Mouse (Mus musculus) gastrocnemius, adult 2 months (tissue): ENCODE measurements at regions not wholly inside any gene's neighbourhood (a gene's known extent, or its start where the extent isn't known, plus 50 kb on each side); places are given as distances from the start of the nearest gene placed in this dataset.
"Not testable (repeated sequence)": the region's sequence is repeated elsewhere in the genome, so short reads cannot be mapped to it uniquely, and the experiment has no call there.

Experiments
- DNase-seq: peaks from one replicate; pipeline ENCODE4 v3.0.0; 2022
- H3K27ac ChIP-seq: fragments of 200-600 bp; 2 replicates; pipeline ENCODE4 v1.8.1; 2022; ENCODE audit warnings: mild to moderate bottlenecking
- H3K4me3 ChIP-seq: fragments of 200-600 bp; 2 replicates; pipeline ENCODE4 v1.8.1; 2022; ENCODE audit warnings: mild to moderate bottlenecking, moderate library complexity
- CTCF ChIP-seq: fragments of 200-600 bp; IDR thresholded peaks from 2 replicates; pipeline ENCODE4 v1.8.1; 2022; ENCODE audit warnings: antibody characterized with exemption, mild to moderate bottlenecking, moderate library complexity
- intact Hi-C: fragments of 180-260 bp; cut with DNase I; formaldehyde crosslinking; loops from one replicate; pipeline ENCODE4 v1.15.1; 2025

DNA sequence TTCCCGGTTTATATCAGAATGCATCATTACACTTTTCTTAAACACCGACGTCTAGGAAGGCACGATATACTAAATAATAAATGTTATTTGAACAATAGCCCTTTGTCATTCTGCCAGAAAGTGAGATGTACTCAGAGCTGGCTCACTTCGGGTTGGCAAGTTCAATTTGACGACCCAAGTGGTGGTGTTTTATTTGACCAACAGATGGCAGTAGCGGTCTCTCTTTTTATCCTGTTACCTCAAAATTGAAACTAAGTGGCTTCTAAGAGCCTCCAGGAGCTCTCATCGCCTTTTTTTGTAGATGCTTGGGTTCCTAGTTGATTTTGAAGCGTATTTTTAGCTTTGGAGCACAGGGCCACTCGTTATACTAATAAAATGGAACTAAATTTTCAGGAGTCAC lies 66.7 kb upstream of the Chmp2b start:
- H3K27ac ChIP-seq = no peak overlapping the region
- TF ChIP-seq CTCF = peak; percentile 80
- intact Hi-C loops = loop anchor here (2.0 to 5.0 kb wide), 2 partner anchors 384 to 458 kb away; no protein-coding TSS in a partner anchor
- peak; percentile 41 for DNase-seq
- H3K4me3 ChIP-seq = peak overlapping the region; percentile 66

DNA sequence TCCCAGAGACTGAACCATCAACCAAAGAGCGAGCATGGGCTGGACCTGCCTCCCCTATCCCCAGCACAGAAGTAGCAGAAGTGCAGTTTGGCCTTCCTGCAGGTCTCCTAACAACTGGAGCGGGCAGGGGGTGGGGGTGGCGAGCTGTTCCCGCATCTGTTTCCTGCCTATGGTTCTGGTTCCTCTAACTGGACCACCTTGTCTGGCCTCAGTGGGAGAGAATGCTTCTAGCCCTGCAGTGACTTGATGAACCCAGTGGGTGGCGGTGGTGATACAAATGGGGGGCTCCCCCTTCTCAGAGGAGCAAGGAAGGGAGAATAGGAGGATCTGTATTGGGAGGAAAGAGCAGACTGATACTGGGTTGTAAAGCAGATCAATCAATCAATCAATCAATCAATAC lies 69.2 kb upstream of the Chmp2b start:
- DNase-seq = no peak
- TF ChIP-seq CTCF = no peak
- intact Hi-C loops = no loop called here

DNA sequence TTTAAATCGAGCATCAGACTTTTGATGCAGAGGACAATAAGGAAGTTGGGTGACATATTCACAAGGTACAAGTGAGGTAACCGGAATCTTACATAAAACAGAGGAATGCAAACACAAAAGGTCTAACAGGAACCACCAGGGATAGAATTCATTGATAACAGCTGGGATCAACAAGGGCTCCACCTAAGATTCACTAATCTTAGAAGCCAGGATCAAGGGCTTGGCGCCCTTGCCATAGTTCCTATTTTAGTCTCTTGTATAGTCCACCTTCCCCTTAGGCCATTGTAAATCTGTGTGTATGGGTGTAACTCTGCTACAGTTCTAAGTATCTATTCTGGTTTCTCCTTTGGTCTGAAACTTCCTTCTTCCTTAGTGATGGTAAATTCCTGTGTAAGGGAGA lies 84.2 kb upstream of the Chmp2b start:
- H3K27ac ChIP-seq, DNase-seq, H3K4me3 ChIP-seq, intact Hi-C loops: not testable (repeated sequence)

More for the DNA sequence above, 69.2 kb upstream of the Chmp2b start:
- H3K4me3 ChIP-seq = no peak overlapping the region
- H3K27ac ChIP-seq = no peak overlapping the region

DNA sequence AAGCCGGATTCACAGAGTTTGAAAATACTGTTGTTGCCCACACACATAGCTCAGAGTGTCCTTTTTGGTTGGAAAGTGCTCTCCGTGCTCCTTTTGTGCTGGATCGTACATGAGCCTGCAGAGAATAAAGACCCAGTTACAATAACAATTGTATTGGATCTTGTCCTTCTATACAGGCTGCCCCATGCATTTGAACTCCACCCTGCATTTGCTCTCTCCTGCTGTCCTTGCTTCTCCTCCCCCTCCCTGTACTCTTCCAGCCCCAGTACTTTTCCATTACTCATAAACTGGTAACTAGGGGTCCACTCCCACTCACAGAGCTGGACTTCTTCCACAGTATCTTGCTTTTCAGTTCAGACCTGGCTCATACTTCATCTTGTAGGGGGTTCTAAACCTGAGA lies 86.5 kb upstream of the Chmp2b start:
- no peak for TF ChIP-seq CTCF
- intact Hi-C loops = no loop called here
- Histone ChIP-seq H3K27ac (no peak overlapping the region), H3K4me3 (no peak overlapping the region)
- DNase-seq = no peak

DNA sequence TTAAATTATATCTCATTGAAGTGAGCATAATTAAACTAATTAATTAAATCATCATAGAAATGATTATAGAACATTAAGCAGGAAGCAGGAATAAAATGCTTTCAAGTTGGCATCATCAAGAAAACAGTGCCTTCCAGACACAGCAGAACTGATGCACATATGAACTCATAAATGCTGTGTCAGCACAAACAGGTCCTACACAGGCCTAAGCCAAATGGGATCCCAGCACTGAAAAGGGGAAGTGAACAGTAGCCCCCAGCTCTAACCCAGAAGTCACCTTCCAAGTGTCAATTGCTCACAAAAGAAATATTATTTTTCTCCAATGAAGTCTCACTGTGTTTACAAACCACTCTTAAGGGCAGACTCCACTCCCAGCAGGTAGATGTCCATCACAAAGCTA lies 93.0 kb upstream of the Chmp2b start:
- Histone ChIP-seq H3K27ac (no peak overlapping the region), H3K4me3 (no peak overlapping the region)
- DNase-seq = no peak
- intact Hi-C loops = no loop called here
- TF ChIP-seq CTCF = no peak

DNA sequence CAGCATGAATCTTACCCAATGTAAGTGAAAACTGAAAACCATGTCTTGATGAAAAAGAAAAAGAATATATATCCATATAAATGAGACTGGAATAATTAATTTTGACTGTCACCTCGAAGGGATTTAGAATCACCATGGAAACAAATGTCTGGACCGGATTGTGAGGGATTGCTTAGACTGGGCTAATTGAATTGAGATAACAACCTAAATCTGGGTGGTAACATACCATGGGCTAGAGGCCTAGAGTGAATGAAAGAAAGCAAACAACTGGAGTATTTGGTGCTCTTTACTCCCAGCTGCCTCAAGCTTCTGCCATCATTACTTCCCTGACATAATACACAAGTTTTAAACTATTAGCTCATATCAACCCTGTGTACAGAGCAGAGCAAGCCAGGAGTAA lies 95.3 kb upstream of the Chmp2b start:
- intact Hi-C loops = no loop called here
- TF ChIP-seq CTCF = no peak
- H3K27ac ChIP-seq = no peak overlapping the region

DNA sequence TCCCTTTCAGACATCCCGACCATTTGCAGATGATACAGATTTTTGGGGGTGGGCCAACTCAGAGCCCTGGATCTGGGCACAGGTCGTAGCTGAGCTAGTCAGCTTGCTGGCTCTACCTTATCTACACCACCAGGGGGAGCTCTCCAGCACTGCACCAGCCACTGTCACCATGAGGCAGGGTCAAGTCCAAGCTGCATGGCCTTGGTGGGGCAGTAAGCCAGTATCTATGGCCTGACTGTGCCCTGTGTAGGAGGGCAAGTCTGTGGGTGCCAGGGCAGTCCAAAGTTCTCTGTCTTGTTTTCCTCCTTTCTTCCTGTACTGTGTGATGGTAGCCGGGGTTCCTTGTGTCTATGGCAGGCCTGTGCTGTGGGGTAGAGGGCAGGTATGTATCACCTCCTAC lies 102.3 kb upstream of the Chmp2b start:
- peak; percentile 23 for DNase-seq
- H3K4me3 ChIP-seq = no peak overlapping the region
- intact Hi-C loops = no loop called here
- TF ChIP-seq CTCF = peak; percentile 60
- H3K27ac ChIP-seq = no peak overlapping the region

More for the DNA sequence above, 95.3 kb upstream of the Chmp2b start:
- DNase-seq = no peak
- H3K4me3 ChIP-seq = no peak overlapping the region

DNA sequence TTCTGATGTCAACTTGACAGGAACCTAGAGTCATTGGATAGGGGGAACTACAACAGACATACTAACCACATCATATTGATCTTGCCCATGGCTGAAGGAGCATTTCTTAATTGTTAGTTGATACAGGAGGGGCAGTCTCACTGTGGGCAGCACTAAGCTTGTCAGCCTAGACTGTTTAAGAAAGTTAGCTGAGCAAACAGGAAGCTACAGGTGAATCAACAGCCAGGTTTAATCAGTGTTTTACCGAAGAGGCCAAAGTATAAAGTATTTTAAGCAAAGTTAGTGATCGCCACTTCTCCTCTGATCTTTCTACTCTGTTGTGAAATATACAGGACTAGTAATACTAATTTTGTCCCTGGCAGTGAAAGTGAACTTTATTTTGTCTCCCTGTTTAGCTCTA lies 109.6 kb upstream of the Chmp2b start:
- H3K27ac ChIP-seq = no peak overlapping the region
- intact Hi-C loops = no loop called here
- TF ChIP-seq CTCF = no peak
- no peak for DNase-seq
- H3K4me3 ChIP-seq = no peak overlapping the region

DNA sequence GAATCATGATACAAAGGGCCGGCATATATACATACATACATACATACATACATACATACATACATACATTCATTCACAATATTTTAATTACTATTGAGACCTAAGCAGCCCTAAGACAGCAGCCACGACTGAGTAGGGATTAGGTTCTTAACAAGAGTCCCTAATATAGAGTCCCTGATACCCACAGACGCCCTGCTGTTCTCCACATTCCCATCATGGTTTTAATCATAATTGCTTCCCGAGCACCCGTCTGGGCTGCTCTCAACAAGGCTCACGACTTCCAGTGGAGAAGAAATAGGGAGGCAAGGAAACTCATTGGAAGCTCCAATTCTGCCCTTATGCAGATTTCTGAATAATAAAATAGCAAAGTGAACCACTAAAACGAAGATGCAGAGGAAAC lies 120.6 kb upstream of the Chmp2b start:
- intact Hi-C loops = no loop called here
- no peak overlapping the region for H3K27ac ChIP-seq
- no peak for DNase-seq
- TF ChIP-seq CTCF = no peak
- no peak overlapping the region for H3K4me3 ChIP-seq

DNA sequence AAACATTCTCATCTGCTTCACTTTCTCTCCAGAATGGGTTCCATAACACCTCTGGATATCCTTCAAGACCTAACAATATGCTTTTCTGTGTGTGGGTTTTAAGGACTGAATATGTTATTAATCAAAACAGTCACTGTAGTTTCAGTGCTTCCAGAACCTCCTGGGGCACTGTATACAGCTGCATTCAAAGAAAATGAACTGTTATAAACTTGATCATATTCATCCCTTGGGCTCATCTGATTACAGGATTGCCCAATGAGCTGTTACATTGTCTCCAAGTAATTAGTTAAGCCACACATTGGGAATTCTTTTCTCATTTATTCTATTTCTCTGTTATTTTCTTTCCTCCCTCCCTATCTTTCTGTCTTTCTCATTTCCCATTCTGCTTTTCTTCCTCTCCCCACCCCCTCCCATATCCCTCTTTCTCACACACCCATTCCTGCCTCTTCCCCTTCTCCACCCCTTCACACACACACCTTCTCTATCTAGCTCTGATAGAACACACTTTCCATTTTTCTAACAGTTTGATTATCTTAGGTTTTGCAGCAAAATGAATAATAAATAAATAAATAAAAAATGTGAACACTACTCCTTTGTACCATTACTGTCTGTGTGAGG lies 121.3 kb upstream of the Chmp2b start:
- no peak overlapping the region for H3K27ac ChIP-seq
- H3K4me3 ChIP-seq = no peak overlapping the region
- intact Hi-C loops = no loop called here
- no peak for TF ChIP-seq CTCF
- no peak for DNase-seq

DNA sequence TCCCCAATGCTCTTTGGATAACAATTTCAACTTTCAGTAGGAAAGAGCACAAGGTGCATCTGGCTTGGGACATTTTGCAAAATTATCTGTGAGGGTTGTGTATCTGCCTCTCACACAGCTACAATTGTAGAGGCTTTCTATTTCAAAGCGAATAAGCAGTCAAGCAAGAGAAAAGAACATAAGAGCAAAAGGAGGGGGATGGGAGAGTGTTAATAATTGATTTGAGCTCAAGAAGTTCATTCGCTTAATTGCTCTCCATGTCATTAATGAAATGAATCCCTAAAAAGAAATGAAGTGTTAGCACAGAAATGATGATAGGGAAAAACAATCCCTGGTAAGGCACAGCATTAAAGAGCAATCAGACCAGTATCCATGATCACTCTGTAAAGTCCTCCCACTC lies 121.4 kb upstream of the Vgll3 start:
- DNase-seq = no peak
- intact Hi-C loops = no loop called here
- TF ChIP-seq CTCF = no peak
- no peak overlapping the region for H3K27ac ChIP-seq
- H3K4me3 ChIP-seq = no peak overlapping the region

DNA sequence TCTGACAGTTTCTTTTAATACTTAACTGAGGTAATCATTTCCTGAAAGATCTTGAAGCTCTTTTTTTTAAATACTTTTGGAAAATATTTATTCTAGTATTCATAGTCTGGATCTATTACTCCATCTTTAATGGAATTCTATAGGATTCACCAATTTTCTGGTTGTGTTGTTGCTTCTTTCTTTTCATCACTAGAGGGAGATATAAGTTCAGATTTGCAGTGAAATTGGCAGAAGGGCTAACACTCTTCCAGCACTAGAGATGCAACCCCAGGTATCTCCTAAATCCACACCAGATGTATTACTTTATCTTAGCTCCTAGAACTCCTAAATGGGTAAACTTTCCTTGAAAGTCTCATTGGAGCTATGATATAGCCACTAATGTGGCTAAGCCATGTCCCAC lies 99.4 kb upstream of the Vgll3 start:
- intact Hi-C loops = loop anchor here (10.0 kb wide), 1 partner anchor 289 kb away; no protein-coding TSS in a partner anchor
- peak; percentile 43; the same call in 1 of the 2 replicates for TF ChIP-seq CTCF
- DNase-seq = no peak
- Histone ChIP-seq H3K27ac (no peak overlapping the region), H3K4me3 (no peak overlapping the region)

DNA sequence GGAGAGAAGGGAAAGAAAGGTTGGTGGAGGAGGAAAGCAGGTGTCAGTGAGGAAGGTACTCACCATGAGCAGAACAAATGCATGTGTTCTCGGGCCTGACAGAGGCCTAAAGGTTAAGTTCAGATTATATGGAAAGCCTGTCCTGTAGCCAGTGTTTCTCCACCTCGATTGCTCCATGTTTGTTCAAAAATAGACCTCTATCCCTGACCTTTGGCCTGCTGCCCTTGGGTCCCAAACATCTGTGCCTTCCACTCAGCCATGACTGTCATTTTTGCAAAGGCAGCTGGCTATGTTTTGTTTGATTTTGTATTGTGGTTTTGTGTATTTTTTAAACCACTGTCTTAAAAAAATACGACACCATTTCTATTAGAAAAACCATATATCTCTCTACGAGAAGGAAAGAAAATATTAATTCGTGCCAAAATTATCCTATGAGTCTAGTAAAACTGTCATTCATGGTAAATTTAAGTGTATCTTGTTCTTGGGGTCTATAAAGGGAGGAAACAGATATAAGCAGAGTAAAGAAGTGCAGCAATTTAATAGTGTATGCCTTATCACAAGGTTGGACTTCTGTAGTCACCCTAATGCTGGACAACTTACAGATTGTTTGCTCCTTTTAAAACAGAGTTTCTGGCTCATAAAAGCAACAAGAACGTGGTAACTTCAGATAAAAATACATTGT lies 96.1 kb upstream of the Vgll3 start:
- intact Hi-C loops = loop anchor here (10.0 kb wide), 1 partner anchor 286 kb away; no protein-coding TSS in a partner anchor
- DNase-seq = no peak
- no peak overlapping the region for H3K4me3 ChIP-seq
- no peak overlapping the region for H3K27ac ChIP-seq
- no peak for TF ChIP-seq CTCF

DNA sequence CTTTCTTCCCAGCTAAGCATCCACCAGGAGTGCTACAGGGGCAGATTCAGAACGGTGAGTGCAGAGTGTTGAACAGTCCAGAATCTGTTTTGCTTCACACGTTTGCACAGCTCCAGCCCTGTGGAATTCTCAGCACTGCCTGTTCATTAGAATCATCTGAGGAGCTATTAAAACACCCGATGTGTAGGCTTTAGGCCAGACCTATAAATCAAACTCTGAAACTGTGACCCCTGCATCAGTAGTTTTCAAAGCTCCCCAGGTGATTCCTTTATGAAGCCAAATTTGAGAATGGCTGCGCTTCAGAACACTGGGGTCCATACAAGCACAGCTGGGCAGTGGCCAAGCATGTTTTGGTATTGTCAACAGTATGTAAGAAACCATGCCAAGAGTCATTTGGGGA lies 94.1 kb upstream of the Vgll3 start:
- Histone ChIP-seq H3K4me3 (no peak overlapping the region), H3K27ac (no peak overlapping the region)
- TF ChIP-seq CTCF = no peak
- no peak for DNase-seq
- intact Hi-C loops = no loop called here
